Mouse (Mus musculus) cerebellum, adult 2 months (tissue): ENCODE measurements at regions not wholly inside any gene's neighbourhood (a gene's known extent, or its start where the extent isn't known, plus 50 kb on each side); places are given as distances from the start of the nearest gene placed in this dataset.

Experiments used
- CTCF ChIP-seq: fragments of 200-500 bp; IDR thresholded peaks from 2 replicates; pipeline ENCODE4 v1.5.1; 2011; ENCODE audit warnings: low read depth, mild to moderate bottlenecking, control low read depth, low read length, moderate library complexity, borderline replicate concordance; ENCODE audit not compliant: insufficient read depth
- POLR2A ChIP-seq: fragments of 200-500 bp; IDR thresholded peaks from 2 replicates; pipeline ENCODE4 v1.6.1; 2011; ENCODE audit warnings: low read length, control low read depth, borderline replicate concordance; ENCODE audit not compliant: insufficient read depth

GRCm38 (mm10) chr13:5591837-5592555 is 269.3 kb upstream of the Klf6 start:
- TF ChIP-seq POLR2A, result no peak
- no peak for TF ChIP-seq CTCF
